Mouse (Mus musculus) frontal cortex, postnatal 14 days (tissue): ENCODE results near the gene 4931409K22Rik.

Source experiments
- DNase-seq, 2 experiments: peaks; one replicate each; pipeline ENCODE4 v3.0.0; 2022; ENCODE audit warnings: low spot score in 2 of 2

The 4931409K22Rik gene

GRCm38 (mm10) chr5:24540387-24541143, 16.0 kb downstream of the 4931409K22Rik start, which contains the start of gene Asb10:
TSS of gene Asb10 (minus strand) at chr5:24540978.
- peak in 1 of 2 experiments; percentile 24 for DNase-seq

- no peak for DNase-seq
Observed at GRCm38 (mm10) chr5:24539571-24540296, 16.9 kb downstream of the 4931409K22Rik start.

- no peak for DNase-seq
Observed at GRCm38 (mm10) chr5:24537618-24538017, 19.0 kb downstream of the 4931409K22Rik start.

GRCm38 (mm10) chr5:24536511-24536910, 20.1 kb downstream of the 4931409K22Rik start:
- DNase-seq: no peak

- no peak for DNase-seq
Observed at GRCm38 (mm10) chr5:24535731-24536130, 20.9 kb downstream of the 4931409K22Rik start.

GRCm38 (mm10) chr5:24534292-24534691, 22.3 kb downstream of the 4931409K22Rik start:
- DNase-seq: no peak

GRCm38 (mm10) chr5:24533391-24533790, 23.2 kb downstream of the 4931409K22Rik start:
- no peak for DNase-seq

GRCm38 (mm10) chr5:24530042-24530689, 26.4 kb downstream of the 4931409K22Rik start:
- DNase-seq: peak; percentile 80 to 92

GRCm38 (mm10) chr5:24527780-24528179, 28.8 kb downstream of the 4931409K22Rik start:
- no peak for DNase-seq

GRCm38 (mm10) chr5:24526889-24527230, 29.7 kb downstream of the 4931409K22Rik start, which contains the start of gene Gbx1:
TSS of gene Gbx1 (minus strand) at chr5:24527202.
- no peak for DNase-seq

GRCm38 (mm10) chr5:24526190-24526888, 30.3 kb downstream of the 4931409K22Rik start:
- DNase-seq: no peak

GRCm38 (mm10) chr5:24525360-24526189, 31.0 kb downstream of the 4931409K22Rik start:
- no peak for DNase-seq

GRCm38 (mm10) chr5:24524522-24524921, 32.1 kb downstream of the 4931409K22Rik start:
- DNase-seq: no peak

GRCm38 (mm10) chr5:24523806-24524205, 32.8 kb downstream of the 4931409K22Rik start:
- DNase-seq: no peak

GRCm38 (mm10) chr5:24521366-24521765, 35.2 kb downstream of the 4931409K22Rik start:
- no peak for DNase-seq

GRCm38 (mm10) chr5:24512271-24512670, 44.3 kb downstream of the 4931409K22Rik start:
- no peak for DNase-seq

GRCm38 (mm10) chr5:24510635-24511034, 46.0 kb downstream of the 4931409K22Rik start:
- DNase-seq: no peak

GRCm38 (mm10) chr5:24508406-24508805, 48.2 kb downstream of the 4931409K22Rik start:
- DNase-seq: no peak

- no peak for DNase-seq
Observed at GRCm38 (mm10) chr5:24505513-24505912, 51.1 kb downstream of the 4931409K22Rik start.

GRCm38 (mm10) chr5:24502786-24503185, 53.8 kb downstream of the 4931409K22Rik start:
- DNase-seq: no peak

- DNase-seq: no peak
Observed at GRCm38 (mm10) chr5:24500851-24501250, 55.8 kb downstream of the 4931409K22Rik start.
